Mouse (Mus musculus): ENCODE results near the gene Gm49322.
"Not testable (repeated sequence)": the region's sequence is repeated elsewhere in the genome, so short reads cannot be mapped to it uniquely, and the experiment has no call there.

Gene Gm49322

GRCm38 (mm10) chr10:80605721-80606120, at the start of gene Gm49322:
Gene Gm49322 (plus strand): TSS chr10:80606021.
- DNase-seq (ENCODE audit: low spot score), result not testable (repeated sequence)

- DNase-seq (ENCODE audit: low spot score), result peak; percentile 76
Measured at GRCm38 (mm10) chr10:80557346-80557965, 48.4 kb upstream of the Gm49322 start.

- no peak for DNase-seq (ENCODE audit: low spot score)
Measured at GRCm38 (mm10) chr10:80559431-80559830, 46.4 kb upstream of the Gm49322 start.

GRCm38 (mm10) chr10:80560621-80561020, 45.2 kb upstream of the Gm49322 start:
- no peak for DNase-seq (ENCODE audit: low spot score)

- DNase-seq (ENCODE audit: low spot score), result peak; percentile 92
Measured at GRCm38 (mm10) chr10:80561116-80561944, 44.5 kb upstream of the Gm49322 start, which contains the start of gene Rexo1. Gene Rexo1 (minus strand): TSS chr10:80561560.

GRCm38 (mm10) chr10:80566375-80567092, 39.3 kb upstream of the Gm49322 start:
- DNase-seq (ENCODE audit: low spot score), result peak; percentile 89

GRCm38 (mm10) chr10:80568876-80569275, 36.9 kb upstream of the Gm49322 start:
- DNase-seq (ENCODE audit: low spot score), result no peak

GRCm38 (mm10) chr10:80569664-80570066, 36.2 kb upstream of the Gm49322 start:
- DNase-seq (ENCODE audit: low spot score), result peak; percentile 79

GRCm38 (mm10) chr10:80570419-80570818, 35.4 kb upstream of the Gm49322 start:
- DNase-seq (ENCODE audit: low spot score), result no peak

GRCm38 (mm10) chr10:80570871-80571836, 34.7 kb upstream of the Gm49322 start:
- DNase-seq (ENCODE audit: low spot score), result peak; percentile 35

GRCm38 (mm10) chr10:80572477-80572876, 33.3 kb upstream of the Gm49322 start:
- no peak for DNase-seq (ENCODE audit: low spot score)

GRCm38 (mm10) chr10:80573944-80574343, 31.9 kb upstream of the Gm49322 start:
- DNase-seq (ENCODE audit: low spot score), result no peak

- no peak for DNase-seq (ENCODE audit: low spot score)
Measured at GRCm38 (mm10) chr10:80574896-80575295, 30.9 kb upstream of the Gm49322 start.

GRCm38 (mm10) chr10:80575925-80576324, 29.9 kb upstream of the Gm49322 start:
- DNase-seq (ENCODE audit: low spot score), result no peak

- DNase-seq (ENCODE audit: low spot score), result no peak
Measured at GRCm38 (mm10) chr10:80576351-80577194, 29.2 kb upstream of the Gm49322 start.

- peak; percentile 98 for DNase-seq (ENCODE audit: low spot score)
Measured at GRCm38 (mm10) chr10:80577195-80578130, 28.4 kb upstream of the Gm49322 start, which contains the start of gene Klf16. Gene Klf16 (minus strand): TSS chr10:80577321.

GRCm38 (mm10) chr10:80578131-80578750, 27.6 kb upstream of the Gm49322 start:
- DNase-seq (ENCODE audit: low spot score), result peak; percentile 86

- peak; percentile 76 for DNase-seq (ENCODE audit: low spot score)
Measured at GRCm38 (mm10) chr10:80578911-80579310, 26.9 kb upstream of the Gm49322 start.

GRCm38 (mm10) chr10:80583047-80583446, 22.8 kb upstream of the Gm49322 start:
- DNase-seq (ENCODE audit: low spot score), result no peak
